Mouse (Mus musculus) liver, postnatal 0 days (tissue): Measurements from ENCODE around the gene Aldh3b3.

Experiments used
- CTCF ChIP-seq: sonication (generic); IDR thresholded peaks from 2 replicates; pipeline ENCODE4 v1.5.1; 2016; ENCODE audit warnings: antibody characterized with exemption, low read depth
- EP300 ChIP-seq: IDR thresholded peaks from 2 replicates; pipeline ENCODE4 v1.6.1; 2016; ENCODE audit warnings: antibody characterized with exemption, low read depth, mild to moderate bottlenecking

- TF ChIP-seq CTCF (no peak), EP300 (no peak)
These were observed 8.8 kb downstream of the Aldh3b3 start for GRCm38 (mm10) chr19:3967258-3967657.
